Mouse (Mus musculus) limb, embryonic 11.5 days (tissue): ENCODE results near the gene Cd19. TPM values are rescaled to one million over a fixed set of nuclear protein-coding genes. Genes with fewer than 3 reads are reported as not detected.

Experiments used
- ATAC-seq: fragments of 200-750 bp; cut with Nextera tagmentation; 2 replicates; pipeline ENCODE4 v1.8.0; 2017; ENCODE audit warnings: low read depth; ENCODE audit not compliant: insufficient number of reproducible peaks, low FRiP score, low TSS enrichment
- DNase-seq: peaks from one replicate; pipeline ENCODE4 v3.0.0-alpha.2; 2015; ENCODE audit warnings: low spot score
- H3K27ac ChIP-seq: fragments of 300-500 bp; sonication (generic); replicated peaks from 2 replicates; pipeline ENCODE4 v1.5.1; 2014; ENCODE audit warnings: low read depth, mild to moderate bottlenecking, low read length
- H3K27me3 ChIP-seq: fragments of 300-500 bp; sonication (generic); 2 replicates; pipeline ENCODE4 v1.6.1; 2014; ENCODE audit warnings: mild to moderate bottlenecking, low read length, mixed read lengths; ENCODE audit not compliant: control insufficient read depth, insufficient read depth
- H3K36me3 ChIP-seq: fragments of 300-500 bp; sonication (generic); 2 replicates; pipeline ENCODE4 v1.6.1; 2014; ENCODE audit warnings: mild to moderate bottlenecking, low read length, moderate library complexity, mixed read lengths; ENCODE audit not compliant: control insufficient read depth, insufficient read depth
- H3K4me1 ChIP-seq: fragments of 300-500 bp; sonication (generic); 2 replicates; pipeline ENCODE4 v1.6.1; 2014; ENCODE audit warnings: low read length, mixed read lengths; ENCODE audit not compliant: control insufficient read depth, insufficient read depth
- H3K4me2 ChIP-seq: fragments of 300-500 bp; sonication (generic); 2 replicates; pipeline ENCODE4 v1.6.1; 2014; ENCODE audit warnings: low read depth, mild to moderate bottlenecking, moderate library complexity; ENCODE audit not compliant: severe bottlenecking
- H3K4me3 ChIP-seq: fragments of 300-500 bp; sonication (generic); 2 replicates; pipeline ENCODE4 v1.5.1; 2014; ENCODE audit warnings: low read depth, low read length
- H3K9ac ChIP-seq: fragments of 300-500 bp; sonication (generic); 2 replicates; pipeline ENCODE4 v1.6.1; 2014; ENCODE audit warnings: mild to moderate bottlenecking, low read length
- H3K9me3 ChIP-seq: fragments of 300-500 bp; sonication (generic); 2 replicates; pipeline ENCODE4 v1.6.1; 2016; ENCODE audit warnings: low read length; ENCODE audit not compliant: control insufficient read depth
- WGBS: fragments of 180-500 bp; shearing (Covaris S2); extraction: QIAGEN DNeasy Blood & Tissue Kit; methylation state at CpG from one replicate; pipeline ENCODE4 v1.1.7; 2014; 5-methylcytosine and 5-hydroxymethylcytosine counted together
- polyA plus RNA-seq: library from polyadenylated mRNA; unstranded; fragments of >200 nt; fragmentation: Nextera tagmentation; extraction: Ambion mirVana; gene quantifications from 2 replicates; pipeline ENCODE4 v1.2.1, GENCODE M21; 2014

Cd19 gene
- 0.41 TPM in 1 of 2 replicates, not detected in the other for polyA plus RNA-seq

DNA sequence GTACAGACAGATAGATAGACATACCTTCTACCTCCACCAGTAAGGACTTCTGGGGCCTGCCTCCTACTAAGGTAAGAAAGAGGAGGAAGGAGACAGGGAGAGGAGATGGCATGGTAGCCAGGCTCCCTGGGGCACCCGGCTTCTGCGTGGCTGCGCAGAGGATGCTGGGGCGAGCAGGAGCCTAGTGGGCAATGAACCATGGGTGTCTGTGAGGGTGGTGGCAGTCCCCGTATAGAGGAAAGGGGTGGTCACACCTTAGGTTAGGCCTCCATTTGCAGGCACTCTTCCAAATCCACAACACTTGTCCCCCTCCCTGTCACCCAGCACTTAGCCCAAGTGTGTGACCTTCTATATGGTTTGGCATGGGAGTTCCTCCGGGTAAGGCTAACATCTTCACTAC lies at the start of gene Cd19:
Gene Cd19 (minus strand): TSS at position 165 of the 400 bp plus-strand sequence.
- no peaks in the 10 kb centered on the region for H3K9me3 ChIP-seq
- no peak within 1 kb of the TSS for H3K9ac ChIP-seq
- WGBS = 77% methylated on average over 6 of the region's 6 CpGs
- H3K36me3 ChIP-seq = no peaks in the 10 kb centered on the region
- H3K4me3 ChIP-seq = no peak within 1 kb of the TSS
- no peaks in the 10 kb centered on the region for H3K27me3 ChIP-seq
- no peak for ATAC-seq
- H3K4me2 ChIP-seq = no peak within 1 kb of the TSS
- H3K4me1 ChIP-seq = 0 out of 2 replicates have a peak, but pooled peaks cover 3% of the 10 kb centered on the region
- no peak for DNase-seq
- no peak within 1 kb of the TSS for H3K27ac ChIP-seq

DNA sequence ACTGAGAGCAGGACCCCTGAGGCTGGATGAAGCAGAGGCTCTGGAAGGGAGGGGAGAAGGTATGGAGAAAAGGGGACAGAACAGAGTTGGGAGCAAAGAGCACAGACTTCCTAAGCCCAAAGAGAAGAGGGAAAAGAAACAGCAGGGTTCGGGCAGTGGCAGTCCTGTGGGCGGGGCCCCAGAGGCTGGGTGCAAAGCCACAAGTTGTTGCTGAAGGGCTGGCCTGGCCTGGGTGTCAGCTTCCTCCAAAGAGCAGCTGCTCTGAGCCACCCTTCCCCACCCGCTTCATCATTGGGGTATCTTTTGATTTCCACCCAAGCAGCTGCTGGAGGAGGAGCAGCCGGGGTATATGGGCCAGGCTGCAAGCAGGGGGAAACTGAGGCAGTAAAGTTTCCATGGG lies 49.4 kb upstream of the Cd19 start:
- DNase-seq (no peak), ATAC-seq (no peak)
- Histone ChIP-seq H3K4me1 (peaks cover 11% of the 10 kb centered on the region), H3K9ac (no peak overlapping the region), H3K36me3 (peaks cover 14% of the 10 kb centered on the region), H3K9me3 (no peaks in the 10 kb centered on the region), H3K27ac (no peak overlapping the region), H3K4me3 (no peak overlapping the region), H3K27me3 (no peaks in the 10 kb centered on the region), H3K4me2 (no peak overlapping the region)
- WGBS = 41% methylated on average over 4 of the region's 4 CpGs

GRCm38 (mm10) chr7:126463547-126463946 lies 48.9 kb upstream of the Cd19 start:
- no peak overlapping the region for H3K27ac ChIP-seq
- no peak for ATAC-seq

GRCm38 (mm10) chr7:126463004-126463403 lies 48.3 kb upstream of the Cd19 start, which contains the start of gene Atp2a1:
Gene Atp2a1 (minus strand): TSS chr7:126463108.
- ATAC-seq (no peak), DNase-seq (no peak)
- Histone ChIP-seq H3K9me3 (no peaks in the 10 kb centered on the region), H3K4me2 (peak within 1 kb of the TSS; percentile 1; the same call in 1 of the 2 replicates), H3K9ac (no peak within 1 kb of the TSS), H3K27me3 (no peaks in the 10 kb centered on the region), H3K4me3 (peak within 1 kb of the TSS; percentile 8), H3K27ac (0 out of 2 replicates have a peak within 1 kb of the TSS, but pooled peaks have one; percentile 42), H3K4me1 (peaks cover 11% of the 10 kb centered on the region), H3K36me3 (peaks cover 6% of the 10 kb centered on the region; the same call in 1 of the 2 replicates)
- 36% methylated on average over 5 of the region's 5 CpGs for WGBS

More at GRCm38 (mm10) chr7:126463547-126463946, 48.9 kb upstream of the Cd19 start:
- no peaks in the 10 kb centered on the region for H3K9me3 ChIP-seq
- DNase-seq = no peak
- H3K4me1 ChIP-seq = peaks cover 11% of the 10 kb centered on the region
- no peak overlapping the region for H3K4me2 ChIP-seq
- WGBS = 48% methylated on average over 4 of the region's 4 CpGs
- H3K4me3 ChIP-seq = no peak overlapping the region
- peaks cover 9% of the 10 kb centered on the region; the same call in 1 of the 2 replicates for H3K36me3 ChIP-seq
- H3K27me3 ChIP-seq = no peaks in the 10 kb centered on the region
- H3K9ac ChIP-seq = no peak overlapping the region

GRCm38 (mm10) chr7:126461626-126462025 lies 46.9 kb upstream of the Cd19 start:
- Histone ChIP-seq H3K4me2 (peak overlapping the region; percentile 1; the same call in 1 of the 2 replicates), H3K36me3 (no peaks in the 10 kb centered on the region), H3K9ac (0 out of 2 replicates have a peak overlapping the region, but pooled peaks have one; percentile 7), H3K27ac (0 out of 2 replicates have a peak overlapping the region, but pooled peaks have one; percentile 14), H3K4me1 (peaks cover 11% of the 10 kb centered on the region), H3K27me3 (no peaks in the 10 kb centered on the region), H3K9me3 (no peaks in the 10 kb centered on the region), H3K4me3 (no peak overlapping the region)
- WGBS = 57% methylated on average over 3 of the region's 3 CpGs
- ATAC-seq = no peak
- DNase-seq = no peak

GRCm38 (mm10) chr7:126460623-126461399 lies 46.1 kb upstream of the Cd19 start:
- H3K27ac ChIP-seq = 0 out of 2 replicates have a peak overlapping the region, but pooled peaks have one; percentile 16
- ATAC-seq (peak; percentile 28; the same call in 1 of the 2 replicates), DNase-seq (peak; percentile 40)
- no peak overlapping the region for H3K4me2 ChIP-seq
- no peaks in the 10 kb centered on the region for H3K9me3 ChIP-seq
- H3K27me3 ChIP-seq = no peaks in the 10 kb centered on the region
- peak overlapping the region; percentile 12; the same call in 1 of the 2 replicates for H3K9ac ChIP-seq
- 42% methylated on average over 10 of the region's 10 CpGs for WGBS
- H3K4me1 ChIP-seq = peaks cover 11% of the 10 kb centered on the region
- H3K36me3 ChIP-seq = no peaks in the 10 kb centered on the region
- no peak overlapping the region for H3K4me3 ChIP-seq

DNA sequence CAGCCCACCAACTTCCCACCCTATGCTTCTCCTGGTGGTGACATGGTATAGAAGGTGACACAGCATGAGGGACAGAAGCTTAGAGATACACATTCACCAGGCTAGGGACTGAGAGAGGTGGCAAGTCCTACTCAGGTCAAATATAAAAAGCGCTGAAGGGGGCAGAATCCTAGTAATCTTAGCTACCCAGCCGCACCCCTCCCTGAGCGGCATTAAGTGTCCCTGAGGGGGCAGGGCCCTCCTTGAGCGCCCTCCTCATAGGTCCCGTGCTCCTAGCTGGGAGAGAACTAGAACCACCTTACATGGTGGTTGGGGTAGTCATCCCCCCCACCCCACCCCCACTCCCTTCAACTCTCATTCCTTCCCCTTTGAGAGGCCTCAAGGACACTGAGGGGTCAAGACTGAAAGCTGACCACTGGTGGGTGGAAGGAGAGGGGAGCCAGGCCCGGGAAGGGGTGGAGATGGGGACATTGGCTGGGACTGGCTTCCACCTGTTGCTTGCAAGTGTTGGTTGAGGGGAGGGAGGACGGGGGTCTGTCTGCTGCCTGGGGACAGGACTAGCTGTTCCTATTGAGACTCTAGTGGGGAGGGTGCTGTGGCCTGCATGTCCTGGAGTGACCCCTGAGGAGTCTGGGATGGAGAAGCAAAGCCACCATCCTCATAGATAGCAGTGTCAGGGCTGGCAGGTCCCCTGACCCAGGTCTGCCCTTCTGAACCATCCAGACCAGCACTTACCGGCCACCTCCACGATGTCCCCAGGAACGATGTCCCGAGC lies 44.3 kb upstream of the Cd19 start:
- peaks cover 11% of the 10 kb centered on the region for H3K4me1 ChIP-seq
- no peak for ATAC-seq
- H3K27ac ChIP-seq = no peak overlapping the region
- no peaks in the 10 kb centered on the region for H3K27me3 ChIP-seq
- 87% methylated on average over 11 of the region's 11 CpGs for WGBS
- H3K9me3 ChIP-seq = no peaks in the 10 kb centered on the region
- no peak overlapping the region for H3K9ac ChIP-seq
- no peak for DNase-seq
- no peak overlapping the region for H3K4me2 ChIP-seq
- H3K4me3 ChIP-seq = no peak overlapping the region
- no peaks in the 10 kb centered on the region for H3K36me3 ChIP-seq

DNA sequence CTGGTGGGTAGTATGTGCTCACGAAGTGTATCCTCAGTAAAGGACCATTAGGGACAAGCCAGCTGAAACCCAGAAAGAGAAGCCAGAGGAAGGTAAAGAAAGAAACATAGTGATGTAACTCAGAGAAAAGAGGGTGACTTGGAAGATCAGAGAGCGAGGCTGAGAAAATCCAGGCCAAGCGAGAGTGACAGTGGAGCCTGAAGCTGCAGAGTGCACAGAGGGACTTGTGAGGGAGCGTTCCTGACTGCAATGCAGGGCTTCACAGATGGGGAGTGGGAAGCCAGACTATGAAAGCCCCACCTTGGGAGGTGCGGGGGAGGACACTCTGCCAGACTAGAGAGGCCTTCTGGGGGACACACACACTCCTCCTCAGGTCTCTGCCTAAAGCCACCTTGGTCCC lies 43.5 kb upstream of the Cd19 start:
- Histone ChIP-seq H3K4me1 (peaks cover 11% of the 10 kb centered on the region), H3K36me3 (no peaks in the 10 kb centered on the region), H3K27ac (no peak overlapping the region), H3K9me3 (no peaks in the 10 kb centered on the region), H3K4me3 (no peak overlapping the region), H3K9ac (no peak overlapping the region), H3K27me3 (no peaks in the 10 kb centered on the region), H3K4me2 (no peak overlapping the region)
- 73% methylated on average over 5 of the region's 5 CpGs for WGBS
- no peak for ATAC-seq
- no peak for DNase-seq
